Mouse (Mus musculus): ENCODE data around the gene Krtap1-5.

DNA sequence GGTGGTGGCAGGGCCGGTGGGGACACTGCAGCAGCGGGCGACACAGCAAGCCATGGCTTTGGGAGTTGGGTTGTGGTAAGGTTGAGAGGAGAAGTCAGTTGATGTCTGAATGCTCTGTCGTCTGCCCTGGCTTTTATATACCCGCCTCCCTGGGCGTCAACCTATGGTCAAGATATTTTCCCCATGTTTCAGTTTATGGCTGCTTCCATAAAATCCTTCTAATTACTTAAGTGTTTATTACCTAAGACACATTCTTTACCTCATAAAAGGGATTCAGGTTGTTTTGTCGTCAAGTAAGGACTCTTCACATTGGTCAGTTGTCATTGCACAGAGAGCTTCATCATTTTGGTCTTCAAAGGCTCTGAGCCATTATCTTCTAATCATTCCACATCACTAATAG, 14.3 kb downstream of the Krtap1-5 start, which contains the start of gene Krtap3-1:
- TF ChIP-seq CTCF (conservative IDR thresholded peaks at IDR 0.05; ENCODE audit: insufficient read depth, insufficient read length, low read depth, low read length) (no peak), POLR2A (IDR thresholded peaks at IDR 0.05; ENCODE audit: low read depth, low read length) (no peak)

All from kidney, adult 2 months (tissue).